Mouse (Mus musculus): ENCODE results near the gene Klhl8.

Gene Klhl8

DNA sequence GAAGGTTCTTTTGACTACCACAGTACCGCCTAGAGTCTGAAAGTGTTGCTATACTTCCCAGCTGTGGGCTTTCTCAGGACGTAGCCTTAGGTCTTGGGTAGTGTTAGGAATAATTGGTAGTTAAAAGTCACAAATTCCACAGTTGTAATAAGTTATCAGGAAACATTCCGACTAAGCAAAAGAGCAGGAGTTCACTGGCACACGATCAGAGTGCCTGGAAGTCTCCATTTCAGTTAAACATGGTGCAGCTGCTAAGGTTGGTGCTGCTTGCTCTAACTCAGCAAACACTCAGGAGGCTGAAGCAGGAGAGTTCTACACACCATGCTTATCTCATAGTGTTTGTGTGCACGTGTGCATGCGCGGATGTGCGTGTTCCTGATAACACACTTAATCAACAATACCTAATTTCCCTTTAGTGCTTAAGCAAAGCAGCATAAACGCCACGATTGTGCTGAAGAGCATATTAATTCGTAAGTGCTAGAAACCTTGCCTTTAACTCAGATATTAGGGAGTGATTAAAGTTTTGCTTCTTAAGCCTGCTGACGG, 97.0 kb downstream of the Klhl8 start:
- DNase-seq (ENCODE audit: low read depth), result no peak

DNA sequence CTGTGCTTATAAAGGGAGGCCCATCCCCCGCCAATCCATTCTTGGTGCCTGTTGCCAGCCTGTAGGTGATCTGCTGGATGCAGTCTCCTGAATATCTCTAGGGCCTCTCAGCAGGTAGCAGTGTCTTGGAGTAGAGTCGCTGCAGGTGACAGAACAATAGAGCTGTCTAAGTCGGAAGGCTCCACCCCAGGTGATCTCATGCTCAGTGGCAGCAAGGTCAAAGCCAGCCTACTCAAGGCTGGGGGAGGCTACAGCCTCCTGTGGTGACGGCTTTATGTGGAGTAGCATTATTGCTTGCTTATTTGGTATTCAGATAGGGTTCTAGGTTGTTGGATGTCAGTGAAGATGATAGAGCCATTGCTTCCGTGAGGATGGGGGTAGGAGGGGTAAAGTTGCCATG, 97.8 kb downstream of the Klhl8 start:
- no peak for DNase-seq (ENCODE audit: low read depth)

Data from fibroblast of lung, adult 2 months (primary cell).